Mouse (Mus musculus): ENCODE measurements at regions not wholly inside any gene's neighbourhood (a gene's known extent, or its start where the extent isn't known, plus 50 kb on each side); places are given as distances from the start of the nearest gene placed in this dataset.

- no peak for DNase-seq
Observed at GRCm38 (mm10) chr13:118193951-118194696, 192.3 kb upstream of the B430218F22Rik start.

- no peak for DNase-seq
Observed at GRCm38 (mm10) chr13:118208146-118208545, 178.3 kb upstream of the B430218F22Rik start.

GRCm38 (mm10) chr13:118227354-118227753 is 159.1 kb upstream of the B430218F22Rik start:
- peak in 1 of 2 experiments; percentile 8 for DNase-seq

GRCm38 (mm10) chr13:118237968-118238367 is 148.5 kb upstream of the B430218F22Rik start:
- no peak for DNase-seq

- no peak for DNase-seq
Observed at GRCm38 (mm10) chr13:118244680-118245079, 141.8 kb upstream of the B430218F22Rik start.

- no peak for DNase-seq
Observed at GRCm38 (mm10) chr13:118245546-118245945, 140.9 kb upstream of the B430218F22Rik start.

- DNase-seq = no peak
Observed at GRCm38 (mm10) chr13:118259606-118260005, 126.8 kb upstream of the B430218F22Rik start.

- DNase-seq = no peak
Observed at GRCm38 (mm10) chr13:118262971-118263370, 123.5 kb upstream of the B430218F22Rik start.

- DNase-seq = no peak
Observed at GRCm38 (mm10) chr13:118265763-118266520, 120.5 kb upstream of the B430218F22Rik start.

- DNase-seq = no peak
Observed at GRCm38 (mm10) chr13:118272904-118273303, 113.5 kb upstream of the B430218F22Rik start.

GRCm38 (mm10) chr13:118280956-118281355 is 105.5 kb upstream of the B430218F22Rik start:
- no peak for DNase-seq

- no peak for DNase-seq
Observed at GRCm38 (mm10) chr13:118293728-118294127, 92.7 kb upstream of the B430218F22Rik start.

GRCm38 (mm10) chr13:118310080-118310479 is 76.3 kb upstream of the B430218F22Rik start:
- DNase-seq = no peak

GRCm38 (mm10) chr13:118313676-118314075 is 72.8 kb upstream of the B430218F22Rik start:
- no peak for DNase-seq
